Mouse (Mus musculus): Measurements from ENCODE around the gene Ube2s.
"Not testable (repeated sequence)": the region's sequence is repeated elsewhere in the genome, so short reads cannot be mapped to it uniquely, and the experiment has no call there.

Ube2s gene

GRCm38 (mm10) chr7:4821690-4822089, 9.3 kb upstream of the Ube2s start:
- no peak for DNase-seq (ENCODE audit: extremely low read depth, low read depth)

- not testable (repeated sequence) for DNase-seq (ENCODE audit: extremely low read depth, low read depth)
Measured at GRCm38 (mm10) chr7:4820925-4821324, 8.5 kb upstream of the Ube2s start.

DNA sequence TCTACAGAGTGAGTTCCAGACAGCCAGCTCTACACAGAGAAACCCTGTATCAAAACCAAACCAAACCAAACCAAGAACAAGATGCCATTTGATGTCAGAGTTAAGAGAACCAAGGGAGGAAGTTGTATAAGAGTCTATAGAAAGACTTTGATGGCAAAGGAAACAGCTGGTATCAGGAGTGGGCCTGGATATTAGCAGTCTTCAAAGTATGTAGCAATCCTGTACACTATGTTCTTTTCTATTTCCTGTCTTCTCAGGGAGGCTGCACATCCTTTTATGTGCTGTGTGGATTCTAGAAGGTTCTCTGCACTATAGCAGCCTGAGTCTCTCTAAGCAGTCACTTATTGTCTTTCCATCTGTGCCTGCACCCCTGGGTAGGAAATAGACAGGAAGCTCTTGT, 4.2 kb upstream of the Ube2s start:
- no peak for DNase-seq (ENCODE audit: extremely low read depth, low read depth)

DNA sequence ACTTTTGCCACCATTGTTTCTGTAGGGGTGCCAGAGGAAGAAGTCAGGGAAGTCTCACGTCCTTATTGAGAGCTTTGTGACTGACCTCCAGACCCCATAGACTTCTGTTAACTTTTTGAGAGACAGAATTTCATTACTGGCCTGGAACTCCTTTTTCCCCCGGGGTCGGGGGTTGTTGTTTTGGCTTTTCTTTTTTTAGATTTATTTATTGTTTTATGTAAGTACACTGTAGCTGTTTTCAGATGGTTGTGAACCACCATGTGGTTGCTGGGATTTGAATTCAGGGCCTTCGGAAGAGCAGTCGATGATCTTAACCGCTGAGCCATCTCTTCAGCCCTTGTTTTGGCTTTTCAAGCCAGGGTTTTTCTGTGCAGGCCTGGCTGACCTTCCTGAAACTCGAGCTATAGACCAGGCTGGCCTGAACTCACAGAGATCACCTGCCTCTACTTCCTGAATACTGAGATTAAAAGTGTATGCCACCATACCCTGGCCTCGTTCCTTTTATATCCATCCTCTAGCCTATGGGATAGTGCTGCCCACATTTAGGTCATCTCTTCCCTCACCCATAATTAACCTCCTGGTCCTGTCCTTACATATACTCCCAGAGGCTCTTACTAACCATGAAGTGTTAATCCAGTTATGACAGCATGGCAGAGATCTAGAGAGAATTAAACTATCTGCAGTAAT, 858 bp upstream of the Ube2s start:
- no peak for DNase-seq (ENCODE audit: extremely low read depth, low read depth)

- DNase-seq (ENCODE audit: extremely low read depth, low read depth) = no peak
Measured at GRCm38 (mm10) chr7:4811842-4812302, 518 bp downstream of the Ube2s start.

- DNase-seq (ENCODE audit: extremely low read depth, low read depth) = not testable (repeated sequence)
Measured at GRCm38 (mm10) chr7:4811131-4811530, 1.3 kb downstream of the Ube2s start.

DNA sequence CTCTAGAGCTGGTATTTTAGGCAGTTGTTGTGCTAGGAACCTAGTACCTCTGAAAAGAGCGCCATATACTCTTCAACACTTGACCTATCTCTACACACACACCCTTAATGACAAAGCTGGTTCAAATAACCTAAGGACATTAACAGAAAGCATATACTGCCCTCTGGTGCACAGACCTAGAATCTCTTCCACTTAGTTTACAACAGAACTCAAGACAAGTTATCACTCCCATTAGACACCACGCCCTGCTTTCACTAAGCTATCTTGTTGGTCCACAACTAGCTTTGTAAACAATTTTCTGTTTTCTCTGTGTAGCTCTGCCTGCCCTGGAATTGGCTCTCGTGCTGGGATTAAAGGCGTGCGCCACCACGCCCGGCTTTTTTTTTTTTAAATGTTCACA, 5.7 kb downstream of the Ube2s start:
- DNase-seq (ENCODE audit: extremely low read depth, low read depth) = peak; percentile 58

DNA sequence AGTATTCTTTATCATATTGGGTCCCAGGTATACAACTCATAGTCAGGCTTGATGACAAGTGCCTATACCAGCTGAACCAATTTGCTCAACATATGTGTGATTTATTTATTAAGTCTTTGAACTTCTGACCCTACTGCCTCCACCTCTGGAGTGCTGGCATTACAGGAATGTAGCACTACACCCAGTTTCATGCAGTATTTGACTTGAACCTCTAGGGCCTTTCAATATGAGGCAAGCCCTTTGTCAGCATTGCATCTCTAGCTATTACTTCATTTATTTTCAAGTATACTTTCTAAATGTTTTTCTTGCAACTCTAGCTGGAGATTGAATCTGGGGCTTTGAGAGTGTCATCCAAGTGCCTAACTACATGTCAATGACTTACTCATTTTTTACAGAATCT, 10.1 kb downstream of the Ube2s start:
- DNase-seq (ENCODE audit: extremely low read depth, low read depth) = no peak

- no peak for DNase-seq (ENCODE audit: extremely low read depth, low read depth)
Measured at GRCm38 (mm10) chr7:4795767-4796433, 16.5 kb downstream of the Ube2s start.

GRCm38 (mm10) chr7:4794631-4795168, 17.7 kb downstream of the Ube2s start:
- DNase-seq (ENCODE audit: extremely low read depth, low read depth) = no peak

DNA sequence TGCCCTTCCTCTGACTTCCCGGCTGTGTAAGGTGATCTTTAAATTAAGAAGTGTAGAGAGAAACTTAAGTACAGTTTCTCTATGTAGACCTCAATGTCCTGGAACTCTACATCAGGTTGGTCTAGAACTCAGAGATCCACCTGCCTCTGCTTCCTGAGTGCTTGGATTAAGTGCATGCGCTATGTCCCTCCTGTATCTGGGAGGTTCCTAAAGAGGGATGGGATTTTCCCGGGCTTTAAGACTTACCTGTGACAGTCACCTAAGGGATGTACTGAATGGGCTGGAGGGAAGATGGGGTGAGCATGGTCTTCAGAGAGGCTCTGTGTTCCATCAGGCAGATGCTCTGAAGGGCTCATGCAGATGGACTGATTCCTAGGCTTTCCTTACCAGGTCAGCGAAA, 18.7 kb downstream of the Ube2s start:
- DNase-seq (ENCODE audit: extremely low read depth, low read depth) = no peak

- DNase-seq (ENCODE audit: extremely low read depth, low read depth) = not testable (repeated sequence)
Measured at GRCm38 (mm10) chr7:4793248-4793647, 19.1 kb downstream of the Ube2s start.

DNA sequence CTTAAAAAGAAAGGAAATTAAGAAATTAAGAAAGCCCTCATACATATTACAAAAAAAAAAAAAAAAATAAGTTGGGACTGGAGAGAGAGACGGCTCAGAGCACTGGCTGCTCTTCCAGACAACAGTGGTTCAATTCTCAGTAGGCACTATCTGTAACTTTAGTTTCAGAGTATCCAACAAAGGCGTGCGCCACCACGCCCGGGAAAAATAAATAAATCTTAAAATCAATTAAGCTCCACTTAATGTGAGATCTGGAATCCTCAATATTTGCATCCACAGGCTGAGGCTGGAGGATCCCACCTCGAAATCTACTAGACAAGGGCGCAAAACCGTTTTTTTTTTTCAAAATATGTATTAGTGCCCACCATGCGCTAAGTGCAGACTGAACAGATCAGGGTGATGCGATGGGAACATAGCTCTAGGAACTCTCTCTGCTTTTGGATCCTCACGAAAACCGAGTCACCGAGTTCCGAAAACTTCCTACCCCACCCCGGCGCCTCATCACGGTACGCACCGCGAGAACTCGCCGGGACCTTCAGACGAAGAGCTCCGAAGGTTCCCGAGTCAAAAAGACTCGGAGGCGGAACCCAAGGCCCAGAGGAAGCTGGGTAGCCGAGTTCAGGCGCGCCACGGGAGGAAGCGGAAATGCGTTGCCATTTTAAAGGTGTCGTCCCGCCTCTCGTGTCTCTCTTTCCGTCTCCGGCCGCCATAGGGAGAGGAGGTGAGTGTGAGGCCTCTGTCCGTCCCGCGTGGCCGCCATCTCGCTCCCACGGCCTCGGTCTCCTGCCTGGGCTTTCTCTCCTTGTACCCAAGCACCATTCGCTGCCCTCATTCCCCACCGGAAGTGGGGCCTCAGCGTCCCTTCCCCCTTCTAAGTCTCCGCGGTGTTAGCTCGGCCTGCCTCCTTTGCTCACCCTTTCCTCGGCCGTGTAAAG, 19.8 kb downstream of the Ube2s start, which contains the start of gene Rpl28:
Gene Rpl28 (plus strand): TSS at position 597 of the 935 bp plus-strand sequence.
- DNase-seq (ENCODE audit: extremely low read depth, low read depth) = peak; percentile 90

GRCm38 (mm10) chr7:4789436-4789935, 22.9 kb downstream of the Ube2s start, which contains the start of gene Tmem238:
Gene Tmem238, minus strand, starts transcription at chr7:4789656.
- DNase-seq (ENCODE audit: extremely low read depth, low read depth) = no peak

GRCm38 (mm10) chr7:4788499-4789435, 23.6 kb downstream of the Ube2s start:
- peak; percentile 82 for DNase-seq (ENCODE audit: extremely low read depth, low read depth)

GRCm38 (mm10) chr7:4783667-4784268, 28.6 kb downstream of the Ube2s start:
- no peak for DNase-seq (ENCODE audit: extremely low read depth, low read depth)

- no peak for DNase-seq (ENCODE audit: extremely low read depth, low read depth)
Measured at GRCm38 (mm10) chr7:4782759-4783158, 29.6 kb downstream of the Ube2s start, which contains the start of the genes Il11 and Tmem190. Gene Il11, minus strand, starts transcription at chr7:4782859. Gene Tmem190, plus strand, starts transcription at chr7:4782937.

DNA sequence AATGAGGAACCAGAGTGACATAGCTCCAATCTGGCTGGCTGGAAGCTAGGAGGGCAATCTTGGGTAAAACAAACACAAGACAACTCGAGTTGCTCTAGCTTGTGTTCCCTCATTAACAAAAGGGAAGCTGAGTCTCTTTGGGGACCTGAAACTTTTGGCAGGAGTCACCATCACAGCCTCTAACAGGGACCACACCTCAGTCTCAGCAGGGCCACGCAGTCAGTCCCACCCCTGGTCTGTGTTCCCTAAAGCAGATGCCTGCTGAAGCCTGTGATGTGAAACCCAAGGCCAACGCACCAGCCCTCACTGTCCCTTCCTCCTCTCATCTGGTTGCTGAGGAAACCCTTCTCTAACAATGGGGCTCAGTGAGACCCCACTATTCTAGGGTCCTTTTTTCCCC, 30.3 kb downstream of the Ube2s start:
- DNase-seq (ENCODE audit: extremely low read depth, low read depth) = no peak

DNA sequence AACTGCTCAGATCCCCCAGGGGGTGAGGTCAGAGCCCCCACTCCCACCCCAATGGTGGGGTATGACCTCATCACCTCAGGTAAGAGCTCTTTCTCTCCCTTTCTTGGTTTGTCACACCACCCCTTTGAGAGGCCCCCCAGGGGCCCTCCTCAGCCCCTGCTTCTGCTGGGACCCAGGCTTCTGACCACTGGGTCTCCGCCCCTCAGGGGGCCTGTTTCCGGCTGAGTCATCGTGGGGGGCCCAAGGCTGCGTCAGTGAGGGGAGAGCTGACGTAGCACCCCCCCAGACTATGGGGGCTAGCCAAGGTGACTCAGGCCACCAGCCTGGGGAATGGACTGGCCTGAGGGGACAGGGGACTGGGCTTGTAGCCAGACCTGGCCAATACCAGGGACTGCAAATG, 32.5 kb downstream of the Ube2s start:
- no peak for DNase-seq (ENCODE audit: extremely low read depth, low read depth)

Data from MEL-GATA-1-ER (cell line).